ENCODE assay signal across 15 mouse cellular contexts in the genomic region with DNA sequence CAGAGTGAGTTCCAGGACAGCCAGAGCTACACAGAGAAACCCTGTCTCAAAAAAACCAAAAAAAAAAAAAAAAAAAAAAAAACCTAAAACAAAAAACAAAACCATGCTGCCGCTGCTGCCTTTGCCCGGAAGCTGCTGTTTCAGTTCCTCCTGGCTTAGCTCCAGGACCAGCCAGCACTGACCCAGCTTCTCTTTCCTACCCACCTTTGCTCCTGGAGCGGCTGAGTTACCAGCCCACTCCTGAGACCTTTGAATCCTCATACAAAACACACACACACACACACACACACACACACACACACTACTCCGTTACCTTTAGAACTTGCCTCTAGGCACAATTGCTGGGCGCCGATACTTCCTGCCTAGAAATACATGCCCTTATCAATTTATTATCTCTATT. TPM values are rescaled to one million over a fixed set of nuclear protein-coding genes. Genes with fewer than 3 reads are reported as not detected.
DNase-seq lines count a peak whose midpoint lies in the region; ATAC-seq and TF ChIP-seq lines count a peak whose summit lies in the region.
"Had no signal": no experiment of that assay in that cellular context is flagged by ENCODE, and none has a peak within 500 bp of the region (broad histone marks: within the 10 kb centered on the region; RNA-seq: fewer than 3 reads in every experiment).

No protein-coding gene starts in this region.

- H3K4me3 ChIP-seq in heart, adult 2 months: no peak overlapping the region
- no peak overlapping the region for H3K4me3 ChIP-seq in heart, embryonic 15.5 days
- no peak overlapping the region for H3K4me3 ChIP-seq in lung, postnatal 0 days (ENCODE audit: low read depth, low read length)
- H3K4me3 ChIP-seq: limb, embryonic 13.5 days; stomach, embryonic 15.5 days had no signal

- no peak overlapping the region for H3K27ac ChIP-seq in heart, adult 2 months
- H3K27ac ChIP-seq in heart, embryonic 15.5 days: no peak overlapping the region
- no peak overlapping the region for H3K27ac ChIP-seq in lung, postnatal 0 days (ENCODE audit: low read length)
- H3K27ac ChIP-seq: hindbrain, postnatal 0 days; limb, embryonic 13.5 days; macrophage; stomach, embryonic 15.5 days had no signal

- ATAC-seq in heart, embryonic 15.5 days (replicated peaks; ENCODE audit: insufficient number of reproducible peaks, insufficient read depth, low FRiP score, low read depth): no peak
- no peak for ATAC-seq in lung, postnatal 0 days
- ATAC-seq: hindbrain, postnatal 0 days had no signal

- H3K79me2 ChIP-seq in heart, adult 2 months (replicated peaks; ENCODE audit: control insufficient read depth, insufficient read depth, low read length): no peaks in the 10 kb centered on the region

- TF ChIP-seq POLR2A in heart, adult 2 months (IDR thresholded peaks at IDR 0.05; ENCODE audit: insufficient read depth, low read depth, low read length): no peak

- peak in 1 of 2 experiments; percentile 21 for DNase-seq in heart, adult 2 months
- no peak for DNase-seq in heart, adult 9 months (ENCODE audit: low spot score in 2 of 2)
- DNase-seq in 416B (ENCODE audit: low read depth): peak; percentile 64
- peak; percentile 9 to 37 for DNase-seq in kidney, postnatal 4 days
- DNase-seq in layer of hippocampus, adult 9-11 months: no peak
- no peak for DNase-seq in ovary, postnatal 36 days (ENCODE audit: low spot score)
- DNase-seq in lung, postnatal 0 days (ENCODE audit: low spot score): no peak
- DNase-seq: adrenal gland, postnatal 10 days; cerebellum, adult 11-12 months; gastrocnemius, postnatal 10 days had no signal

- H3K4me2 ChIP-seq in heart, embryonic 15.5 days: peak overlapping the region; percentile 23; the same call in 1 of the 2 replicates
- no peak overlapping the region for H3K4me2 ChIP-seq in lung, postnatal 0 days (replicated peaks; ENCODE audit: low read depth, low read length)
- H3K4me2 ChIP-seq: limb, embryonic 13.5 days; stomach, embryonic 15.5 days had no signal

- TF ChIP-seq EP300 in heart, adult 2 months (IDR thresholded peaks at IDR 0.05; ENCODE audit: insufficient read depth, low read depth, low read length): no peak
- no peak for TF ChIP-seq EP300 in lung, postnatal 0 days (IDR thresholded peaks at IDR 0.05)

- intact Hi-C loops in heart, adult 2 months (cut with DNase I): no loop called here

- 12% methylated on average over 6 of the region's 6 CpGs for WGBS in heart, adult 2 months
- 42% methylated on average over 6 of the region's 6 CpGs for WGBS in heart, embryonic 15.5 days
- 54% methylated on average over 5 of the region's 6 CpGs for WGBS in lung, postnatal 0 days

- no peak for TF ChIP-seq CTCF in heart, adult 2 months (IDR thresholded peaks at IDR 0.05)
- no peak for TF ChIP-seq CTCF in lung, postnatal 0 days (IDR thresholded peaks at IDR 0.05)

- no peaks in the 10 kb centered on the region for H3K4me1 ChIP-seq in heart, adult 2 months (ENCODE audit: control insufficient read depth, insufficient read depth, low read length)
- peaks cover 5% of the 10 kb centered on the region; the same call in 1 of the 2 replicates for H3K4me1 ChIP-seq in heart, embryonic 15.5 days (replicated peaks)
- H3K4me1 ChIP-seq in lung, postnatal 0 days (ENCODE audit: insufficient read depth, low read depth, low read length): no peaks in the 10 kb centered on the region
- H3K4me1 ChIP-seq: limb, embryonic 13.5 days; stomach, embryonic 15.5 days had no signal

- H3K36me3 ChIP-seq in heart, adult 2 months (ENCODE audit: control insufficient read depth, insufficient read depth, low read length): no peaks in the 10 kb centered on the region
- H3K36me3 ChIP-seq in heart, embryonic 15.5 days: no peaks in the 10 kb centered on the region
- no peaks in the 10 kb centered on the region for H3K36me3 ChIP-seq in lung, postnatal 0 days (ENCODE audit: insufficient read depth, low read length)
- H3K36me3 ChIP-seq: limb, embryonic 13.5 days; stomach, embryonic 15.5 days had no signal

- H3K9ac ChIP-seq in heart, adult 2 months (ENCODE audit: low read depth, low read length): peak overlapping the region; percentile 31; the same call in 1 of the 2 replicates
- H3K9ac ChIP-seq in heart, embryonic 15.5 days: no peak overlapping the region
- no peak overlapping the region for H3K9ac ChIP-seq in lung, postnatal 0 days (replicated peaks; ENCODE audit: low read depth)
- H3K9ac ChIP-seq: limb, embryonic 13.5 days; stomach, embryonic 15.5 days had no signal

- no peaks in the 10 kb centered on the region for H3K9me3 ChIP-seq in heart, embryonic 15.5 days (replicated peaks)
- H3K9me3 ChIP-seq in lung, postnatal 0 days (ENCODE audit: low read length): no peaks in the 10 kb centered on the region
- H3K9me3 ChIP-seq: limb, embryonic 13.5 days; stomach, embryonic 15.5 days had no signal

- no peaks in the 10 kb centered on the region for H3K27me3 ChIP-seq in heart, adult 2 months (ENCODE audit: control insufficient read depth, insufficient read depth, low read length)
- no peaks in the 10 kb centered on the region for H3K27me3 ChIP-seq in heart, embryonic 15.5 days
- H3K27me3 ChIP-seq in lung, postnatal 0 days (replicated peaks; ENCODE audit: insufficient read depth, low read length): no peaks in the 10 kb centered on the region
- H3K27me3 ChIP-seq: limb, embryonic 13.5 days; stomach, embryonic 15.5 days had no signal

RNA-seq across cellular contexts. Expression of gene Ubl7, which starts 22.7 kb away (rescaled TPM):
- total RNA-seq in heart, adult 2 months (2021): 10 to 100 TPM; 75.2 to 83.2 TPM
- 139 and 142 TPM in 2 replicates for polyA plus RNA-seq in heart, adult 2 months (2012; rRNA removed)
- 100 and 102 TPM in 2 replicates for polyA plus RNA-seq in heart, embryonic 15.5 days (2015; fragmentation: Nextera tagmentation; extraction: Ambion mirVana)
- polyA plus RNA-seq in lung, postnatal 0 days (2015; fragmentation: Nextera tagmentation; extraction: Ambion mirVana): 120 and 121 TPM in 2 replicates

RNA-seq across cellular contexts. Expression of gene Arid3b, which starts 51.5 kb away (rescaled TPM):
- total RNA-seq in heart, adult 2 months (2021): 1 to 10 TPM; 4.0 to 4.6 TPM
- polyA plus RNA-seq in heart, adult 2 months (2012; rRNA removed): 3.6 and 3.8 TPM in 2 replicates
- 5.9 and 8.5 TPM in 2 replicates for polyA plus RNA-seq in heart, embryonic 15.5 days (2015; fragmentation: Nextera tagmentation; extraction: Ambion mirVana)
- polyA plus RNA-seq in lung, postnatal 0 days (2015; fragmentation: Nextera tagmentation; extraction: Ambion mirVana): 5.8 and 6.2 TPM in 2 replicates

RNA-seq across cellular contexts. Expression of gene Sema7a, which starts 51.8 kb away (rescaled TPM):
- 10 to 100 TPM; 26.7 to 31.1 TPM for total RNA-seq in heart, adult 2 months (2021)
- polyA plus RNA-seq in heart, adult 2 months (2012; rRNA removed): 29.0 and 31.3 TPM in 2 replicates
- polyA plus RNA-seq in heart, embryonic 15.5 days (2015; fragmentation: Nextera tagmentation; extraction: Ambion mirVana): 0.58 and 0.66 TPM in 2 replicates
- polyA plus RNA-seq in lung, postnatal 0 days (2015; fragmentation: Nextera tagmentation; extraction: Ambion mirVana): 6.2 and 8.4 TPM in 2 replicates

Comparison
In these comparisons a context has a peak if more than half of its experiments do, and no peak if none do; other contexts are left out.
1. DNase-seq: peak in 416B (single experiment) and kidney, postnatal 4 days (2 of 2); none in heart, adult 9 months (0 of 2), layer of hippocampus, adult 9-11 months (single experiment), ovary, postnatal 36 days (single experiment) and lung, postnatal 0 days (single experiment).